Mouse (Mus musculus) spleen, postnatal 10 days (tissue): ENCODE results near the gene Slc39a7.
A peak's percentile ranks its signal among the peaks of the same experiment; 100 is the strongest.
"Not testable (repeated sequence)": the region's sequence is repeated elsewhere in the genome, so short reads cannot be mapped to it uniquely, and the experiment has no call there.

ENCODE experiments used
- DNase-seq, 2 experiments: peaks; one replicate each; pipeline ENCODE4 v3.0.0; 2021 to 2022; ENCODE audit warnings: low spot score in 2 of 2

The Slc39a7 gene

GRCm38 (mm10) chr17:34000150-34000537 lies 31.3 kb downstream of the Slc39a7 start, which contains the start of gene H2-K1:
H2-K1 (minus strand) TSS chr17:34000347.
- peak; percentile 79 to 92 for DNase-seq

- peak; percentile 33 to 59 for DNase-seq
These were observed 31.9 kb downstream of the Slc39a7 start for GRCm38 (mm10) chr17:33999341-34000149.

- not testable (repeated sequence) for DNase-seq
These were observed 32.8 kb downstream of the Slc39a7 start for GRCm38 (mm10) chr17:33998697-33999096.

GRCm38 (mm10) chr17:33997025-33997424 lies 34.5 kb downstream of the Slc39a7 start:
- not testable (repeated sequence) for DNase-seq

- no peak for DNase-seq
These were observed 35.8 kb downstream of the Slc39a7 start for GRCm38 (mm10) chr17:33995651-33996050.

GRCm38 (mm10) chr17:33994959-33995358 lies 36.5 kb downstream of the Slc39a7 start:
- no peak for DNase-seq

GRCm38 (mm10) chr17:33991788-33992664 lies 39.5 kb downstream of the Slc39a7 start:
- peak; percentile 37 to 81 for DNase-seq

GRCm38 (mm10) chr17:33982136-33982535 lies 49.3 kb downstream of the Slc39a7 start:
- DNase-seq: peak; percentile 68 to 85

- peak; percentile 50 to 87 for DNase-seq
These were observed 50.1 kb downstream of the Slc39a7 start for GRCm38 (mm10) chr17:33981192-33981909.

- no peak for DNase-seq
These were observed 51.1 kb downstream of the Slc39a7 start for GRCm38 (mm10) chr17:33980181-33981035.

GRCm38 (mm10) chr17:33979512-33980050 lies 51.9 kb downstream of the Slc39a7 start:
- DNase-seq: no peak

GRCm38 (mm10) chr17:33978631-33979031 lies 52.9 kb downstream of the Slc39a7 start:
- peak; percentile 55 to 81 for DNase-seq
